Mouse (Mus musculus) heart, embryonic 14.5 days (tissue): ENCODE measurements around the gene Spns3. TPM values are rescaled to one million over a fixed set of nuclear protein-coding genes. Genes with fewer than 3 reads are reported as not detected.

ENCODE experiments used
- ATAC-seq: fragments of 200-750 bp; cut with Nextera tagmentation; 2 replicates; pipeline ENCODE4 v1.8.0; 2017; ENCODE audit warnings: low read depth, moderate TSS enrichment; ENCODE audit not compliant: insufficient number of reproducible peaks, insufficient read depth, low FRiP score
- H3K27ac ChIP-seq, 2 experiments: fragments of 200-500 bp in 1 of 2; fragments of 300-500 bp in 1 of 2; sonication (generic) in 1 of 2; replicated peaks in 1 of 2; 2 replicates each; pipeline ENCODE4 v1.5.1; 2012 to 2014; ENCODE audit warnings: low read depth in 2 of 2, low read length in 2 of 2, control low read depth in 1 of 2, mild to moderate bottlenecking in 1 of 2, mixed read lengths in 1 of 2; ENCODE audit not compliant: control insufficient read depth in 1 of 2, insufficient read depth in 1 of 2
- H3K27me3 ChIP-seq: fragments of 300-500 bp; sonication (generic); 2 replicates; pipeline ENCODE4 v1.6.1; 2014; ENCODE audit warnings: mild to moderate bottlenecking, low read length, control low read depth; ENCODE audit not compliant: control insufficient read depth, insufficient read depth
- H3K36me3 ChIP-seq: fragments of 300-500 bp; sonication (generic); 2 replicates; pipeline ENCODE4 v1.6.1; 2014; ENCODE audit warnings: mild to moderate bottlenecking, control low read depth, low read length, mixed read lengths; ENCODE audit not compliant: control insufficient read depth, insufficient read depth
- H3K4me1 ChIP-seq, 2 experiments: fragments of 200-500 bp in 1 of 2; fragments of 300-500 bp in 1 of 2; sonication (generic) in 1 of 2; 2 replicates each; pipeline ENCODE4 v1.6.1; 2012 to 2014; ENCODE audit warnings: low read length in 2 of 2, control low read depth in 1 of 2, mixed read lengths in 1 of 2; ENCODE audit not compliant: control insufficient read depth in 2 of 2, insufficient read depth in 2 of 2
- H3K4me2 ChIP-seq: fragments of 300-500 bp; sonication (generic); 2 replicates; pipeline ENCODE4 v1.6.1; 2014; ENCODE audit warnings: mild to moderate bottlenecking, low read length
- H3K4me3 ChIP-seq, 2 experiments: fragments of 200-500 bp in 1 of 2; fragments of 300-500 bp in 1 of 2; sonication (generic) in 1 of 2; 2 replicates each; pipeline ENCODE4 v1.5.1; 2012 to 2014; ENCODE audit warnings: low read length in 2 of 2, mild to moderate bottlenecking in 2 of 2, control low read depth in 1 of 2, low read depth in 1 of 2, moderate library complexity in 1 of 2; ENCODE audit not compliant: control insufficient read depth in 1 of 2, insufficient read depth in 1 of 2
- H3K9ac ChIP-seq: fragments of 300-500 bp; sonication (generic); 2 replicates; pipeline ENCODE4 v1.6.1; 2014; ENCODE audit warnings: mild to moderate bottlenecking, low read length
- H3K9me3 ChIP-seq: fragments of 300-500 bp; sonication (generic); 2 replicates; pipeline ENCODE4 v1.6.1; 2016; ENCODE audit warnings: low read length, control low read depth; ENCODE audit not compliant: control insufficient read depth
- WGBS: fragments of 180-500 bp; shearing (Covaris S2); extraction: QIAGEN DNeasy Blood & Tissue Kit; methylation state at CpG from one replicate; pipeline ENCODE4 v1.1.7; 2014; 5-methylcytosine and 5-hydroxymethylcytosine counted together
- polyA plus RNA-seq: library from polyadenylated mRNA; unstranded; fragments of >200 nt; fragmentation: Nextera tagmentation; extraction: Ambion mirVana; gene quantifications from 2 replicates; pipeline ENCODE4 v1.2.1, GENCODE M21; 2014

Spns3 gene
- polyA plus RNA-seq, 1 experiment from 2014 or later, result 0.09 TPM

- no peak overlapping the region for H3K4me3 ChIP-seq
- no peak overlapping the region for H3K4me2 ChIP-seq
- peaks cover 7 to 13% of the 10 kb centered on the region in 2 experiments; a peak in 3 of 4 replicates for H3K4me1 ChIP-seq
- no peak overlapping the region for H3K9ac ChIP-seq
- H3K27ac ChIP-seq, result no peak overlapping the region
- 0 out of 2 replicates have a peak, but pooled peaks cover under 1% of the 10 kb centered on the region for H3K9me3 ChIP-seq
- 68% methylated on average over 6 of the region's 6 CpGs for WGBS
- no peaks in the 10 kb centered on the region for H3K36me3 ChIP-seq
- H3K27me3 ChIP-seq, result no peaks in the 10 kb centered on the region
- ATAC-seq, result no peak
Measured at GRCm38 (mm10) chr11:72540437-72540836, 9.9 kb downstream of the Spns3 start.

GRCm38 (mm10) chr11:72538811-72539210 is 11.5 kb downstream of the Spns3 start:
- Histone ChIP-seq H3K4me1 (peaks cover 4 to 5% of the 10 kb centered on the region in 2 experiments; a peak in 2 of 4 replicates), H3K4me3 (no peak overlapping the region), H3K9ac (no peak overlapping the region), H3K27ac (no peak overlapping the region), H3K27me3 (no peaks in the 10 kb centered on the region), H3K36me3 (no peaks in the 10 kb centered on the region), H3K9me3 (0 out of 2 replicates have a peak, but pooled peaks cover 4% of the 10 kb centered on the region), H3K4me2 (no peak overlapping the region)
- no peak for ATAC-seq
- WGBS, result 89% methylated on average over 7 of the region's 7 CpGs

GRCm38 (mm10) chr11:72538037-72538755 is 12.1 kb downstream of the Spns3 start:
- no peak overlapping the region for H3K4me3 ChIP-seq
- H3K9me3 ChIP-seq, result 0 out of 2 replicates have a peak, but pooled peaks cover 4% of the 10 kb centered on the region
- no peak overlapping the region for H3K27ac ChIP-seq
- 52% methylated on average over 8 of the region's 8 CpGs for WGBS
- ATAC-seq, result no peak
- no peak overlapping the region for H3K9ac ChIP-seq
- H3K4me1 ChIP-seq, result peaks cover 4 to 5% of the 10 kb centered on the region in 2 experiments; a peak in 2 of 4 replicates
- H3K27me3 ChIP-seq, result no peaks in the 10 kb centered on the region
- H3K36me3 ChIP-seq, result no peaks in the 10 kb centered on the region
- no peak overlapping the region for H3K4me2 ChIP-seq

- H3K9ac ChIP-seq, result no peak overlapping the region
- no peak overlapping the region for H3K4me2 ChIP-seq
- no peaks in the 10 kb centered on the region for H3K27me3 ChIP-seq
- H3K9me3 ChIP-seq, result 0 out of 2 replicates have a peak, but pooled peaks cover 4% of the 10 kb centered on the region
- H3K4me1 ChIP-seq, result peaks cover 4 to 5% of the 10 kb centered on the region in 2 experiments; a peak in 2 of 4 replicates
- H3K27ac ChIP-seq, result no peak overlapping the region
- H3K36me3 ChIP-seq, result no peaks in the 10 kb centered on the region
- 87% methylated on average over 2 of the region's 2 CpGs for WGBS
- H3K4me3 ChIP-seq, result no peak overlapping the region
- no peak for ATAC-seq
Measured at GRCm38 (mm10) chr11:72537503-72537902, 12.8 kb downstream of the Spns3 start.

GRCm38 (mm10) chr11:72535519-72535918 is 14.8 kb downstream of the Spns3 start:
- Histone ChIP-seq H3K9me3 (0 out of 2 replicates have a peak, but pooled peaks cover 4% of the 10 kb centered on the region), H3K27me3 (no peaks in the 10 kb centered on the region), H3K27ac (no peak overlapping the region), H3K4me2 (no peak overlapping the region), H3K36me3 (no peaks in the 10 kb centered on the region), H3K4me3 (no peak overlapping the region), H3K9ac (no peak overlapping the region), H3K4me1 (peaks cover 4 to 5% of the 10 kb centered on the region in 2 experiments; a peak in 2 of 4 replicates)
- no peak for ATAC-seq
- WGBS, result 87% methylated on average over 3 of the region's 3 CpGs

- H3K27ac ChIP-seq, result no peak overlapping the region
- 0 out of 2 replicates have a peak, but pooled peaks cover 4% of the 10 kb centered on the region for H3K9me3 ChIP-seq
- no peak overlapping the region for H3K4me2 ChIP-seq
- ATAC-seq, result no peak
- H3K4me1 ChIP-seq, result no peaks in the 10 kb centered on the region
- no peak overlapping the region for H3K9ac ChIP-seq
- H3K4me3 ChIP-seq, result no peak overlapping the region
- no peaks in the 10 kb centered on the region for H3K36me3 ChIP-seq
- no peaks in the 10 kb centered on the region for H3K27me3 ChIP-seq
- 64% methylated on average over 3 of the region's 3 CpGs for WGBS
Measured at GRCm38 (mm10) chr11:72532890-72533289, 17.4 kb downstream of the Spns3 start.

GRCm38 (mm10) chr11:72531632-72532031 is 18.7 kb downstream of the Spns3 start:
- no peaks in the 10 kb centered on the region for H3K27me3 ChIP-seq
- WGBS, result 72% methylated on average over 1 of the region's 1 CpGs
- no peaks in the 10 kb centered on the region for H3K4me1 ChIP-seq
- no peak overlapping the region for H3K9ac ChIP-seq
- no peaks in the 10 kb centered on the region for H3K36me3 ChIP-seq
- H3K9me3 ChIP-seq, result 0 out of 2 replicates have a peak, but pooled peaks cover 4% of the 10 kb centered on the region
- no peak overlapping the region for H3K4me3 ChIP-seq
- ATAC-seq, result no peak
- no peak overlapping the region for H3K27ac ChIP-seq
- H3K4me2 ChIP-seq, result no peak overlapping the region
